Mouse (Mus musculus): ENCODE data around the gene Hap1. TPM values are rescaled to one million over a fixed set of nuclear protein-coding genes. Genes with fewer than 3 reads are reported as not detected.

Hap1 gene
- 272 and 284 TPM in 2 replicates for polyA plus RNA-seq (2012; rRNA removed)

GRCm38 (mm10) chr11:100355972-100356818, at the start of gene Hap1:
Gene Hap1 (minus strand): TSS chr11:100356128.

GRCm38 (mm10) chr11:100397600-100398389, 41.9 kb upstream of the Hap1 start, which contains the start of gene Jup:
Gene Jup (minus strand): TSS chr11:100397763.

GRCm38 (mm10) chr11:100333944-100334457, 21.9 kb downstream of the Hap1 start, which contains the start of gene Gast:
Gene Gast (plus strand): TSS chr11:100334407.

GRCm38 (mm10) chr11:100319492-100320171, 36.3 kb downstream of the Hap1 start, which contains the start of gene Eif1:
Gene Eif1 (plus strand): TSS chr11:100319885.

Other genes starting within 250 kb of the Hap1 start
- gene Krt13, start 234.6 kb downstream of the Hap1 start, polyA plus RNA-seq (2012; rRNA removed), result 0.03 and 5.1 TPM in 2 replicates
- gene Krt15, start 220.2 kb downstream of the Hap1 start, polyA plus RNA-seq (2012; rRNA removed), result 0.32 and 9.2 TPM in 2 replicates
- gene Krt19, start 207.5 kb downstream of the Hap1 start, polyA plus RNA-seq (2012; rRNA removed), result 5.8 and 82.5 TPM in 2 replicates
- gene Krt9, start 162.9 kb downstream of the Hap1 start, polyA plus RNA-seq (2012; rRNA removed), result 0.12 and 0.16 TPM in 2 replicates
- 0.53 and 25.9 TPM in 2 replicates for gene Krt14, start 148.6 kb downstream of the Hap1 start, polyA plus RNA-seq (2012; rRNA removed)
- 0.05 and 5.7 TPM in 2 replicates for gene Krt16, start 107.2 kb downstream of the Hap1 start, polyA plus RNA-seq (2012; rRNA removed)
- gene Krt17, start 95.1 kb downstream of the Hap1 start, polyA plus RNA-seq (2012; rRNA removed), result 0.47 and 2.3 TPM in 2 replicates
- gene Krt42, start 86.3 kb downstream of the Hap1 start, polyA plus RNA-seq (2012; rRNA removed), result 0.08 TPM in 1 of 2 replicates, not detected in the other
- gene Eif1, start 36.2 kb downstream of the Hap1 start, polyA plus RNA-seq (2012; rRNA removed), result 346 and 359 TPM in 2 replicates
- gene Gast, start 21.7 kb downstream of the Hap1 start, polyA plus RNA-seq (2012; rRNA removed), result 0.16 and 0.25 TPM in 2 replicates
- 57.0 and 66.3 TPM in 2 replicates for gene Jup, start 41.6 kb upstream of the Hap1 start, polyA plus RNA-seq (2012; rRNA removed)
- gene P3h4, start 58.7 kb upstream of the Hap1 start, polyA plus RNA-seq (2012; rRNA removed), result 18.6 and 21.5 TPM in 2 replicates
- 15.9 and 24.1 TPM in 2 replicates for gene Fkbp10, start 59.6 kb upstream of the Hap1 start, polyA plus RNA-seq (2012; rRNA removed)
- gene Nt5c3b, start 85.7 kb upstream of the Hap1 start, polyA plus RNA-seq (2012; rRNA removed), result 119 and 121 TPM in 2 replicates
- gene Klhl10, start 85.8 kb upstream of the Hap1 start, polyA plus RNA-seq (2012; rRNA removed), result 1.2 and 1.4 TPM in 2 replicates
- 7.3 and 7.7 TPM in 2 replicates for gene Klhl11, start 116.6 kb upstream of the Hap1 start, polyA plus RNA-seq (2012; rRNA removed)
- 170 and 173 TPM in 2 replicates for gene Acly, start 171.9 kb upstream of the Hap1 start, polyA plus RNA-seq (2012; rRNA removed)
- 1.2 and 1.4 TPM in 2 replicates for gene Ttc25, start 189.5 kb upstream of the Hap1 start, polyA plus RNA-seq (2012; rRNA removed)
- 32.3 and 38.8 TPM in 2 replicates for gene Cnp, start 218.8 kb upstream of the Hap1 start, polyA plus RNA-seq (2012; rRNA removed)

Data from central nervous system, embryonic 18 days (tissue).